Mouse (Mus musculus) midbrain, embryonic 13.5 days (tissue): ENCODE data around the gene Smg1. TPM values are rescaled to one million over a fixed set of nuclear protein-coding genes. Genes with fewer than 3 reads are reported as not detected.
A peak's percentile ranks its signal among the peaks of the same experiment; 100 is the strongest.
"Not testable (repeated sequence)": the region's sequence is repeated elsewhere in the genome, so short reads cannot be mapped to it uniquely, and the experiment has no call there.

ENCODE experiments used
- ATAC-seq: fragments of 200-750 bp; cut with Nextera tagmentation; 2 replicates; pipeline ENCODE4 v1.8.0; 2017; ENCODE audit warnings: mild to moderate bottlenecking, moderate TSS enrichment, moderate library complexity
- H3K27ac ChIP-seq: fragments of 300-500 bp; sonication (generic); 2 replicates; pipeline ENCODE4 v1.5.1; 2015; ENCODE audit warnings: inconsistent platforms, mild to moderate bottlenecking, moderate library complexity
- H3K27me3 ChIP-seq: fragments of 300-500 bp; sonication (generic); 2 replicates; pipeline ENCODE4 v1.6.1; 2015; ENCODE audit warnings: mild to moderate bottlenecking, inconsistent platforms
- H3K36me3 ChIP-seq: fragments of 300-500 bp; sonication (generic); 2 replicates; pipeline ENCODE4 v1.6.1; 2015; ENCODE audit warnings: mild to moderate bottlenecking, inconsistent platforms
- H3K4me1 ChIP-seq: fragments of 300-500 bp; sonication (generic); replicated peaks from 2 replicates; pipeline ENCODE4 v1.6.1; 2015; ENCODE audit warnings: inconsistent platforms
- H3K4me2 ChIP-seq: fragments of 300-500 bp; sonication (generic); replicated peaks from 2 replicates; pipeline ENCODE4 v1.6.1; 2015; ENCODE audit warnings: moderate library complexity, mild to moderate bottlenecking, inconsistent platforms
- H3K4me3 ChIP-seq: fragments of 300-500 bp; sonication (generic); replicated peaks from 2 replicates; pipeline ENCODE4 v1.5.1; 2015; ENCODE audit warnings: mild to moderate bottlenecking, inconsistent platforms
- H3K9ac ChIP-seq: fragments of 300-500 bp; sonication (generic); replicated peaks from 2 replicates; pipeline ENCODE4 v1.6.1; 2015; ENCODE audit warnings: mild to moderate bottlenecking, inconsistent platforms
- H3K9me3 ChIP-seq: fragments of 300-500 bp; sonication (generic); 2 replicates; pipeline ENCODE4 v1.6.1; 2016; ENCODE audit warnings: mild to moderate bottlenecking, inconsistent platforms
- WGBS: fragments of 180-500 bp; shearing (Covaris S2); methylation state at CpG from one replicate; pipeline ENCODE4 v1.1.7; 2015; 5-methylcytosine and 5-hydroxymethylcytosine counted together
- polyA plus RNA-seq: library from polyadenylated mRNA; unstranded; fragments of >200 nt; fragmentation: Nextera tagmentation; extraction: Ambion mirVana; gene quantifications from 2 replicates; pipeline ENCODE4 v1.2.1, GENCODE M21; 2015

The Smg1 gene
- polyA plus RNA-seq, 1 experiment from 2014 or later, result 21.1 TPM

GRCm38 (mm10) chr7:118179782-118180181 is 63.7 kb downstream of the Smg1 start:
- no peak overlapping the region for H3K27ac ChIP-seq
- H3K27me3 ChIP-seq, result no peaks in the 10 kb centered on the region
- no peak overlapping the region for H3K4me2 ChIP-seq
- H3K4me1 ChIP-seq, result no peaks in the 10 kb centered on the region
- WGBS, result 74% methylated on average over 3 of the region's 3 CpGs
- no peak for ATAC-seq
- peaks cover 58% of the 10 kb centered on the region for H3K36me3 ChIP-seq
- H3K9me3 ChIP-seq, result no peaks in the 10 kb centered on the region
- no peak overlapping the region for H3K9ac ChIP-seq
- no peak overlapping the region for H3K4me3 ChIP-seq

GRCm38 (mm10) chr7:118175821-118176355 is 67.6 kb downstream of the Smg1 start:
- Histone ChIP-seq H3K9ac (no peak overlapping the region), H3K4me2 (no peak overlapping the region), H3K27ac (no peak overlapping the region), H3K36me3 (peaks cover 60% of the 10 kb centered on the region), H3K4me1 (no peaks in the 10 kb centered on the region), H3K4me3 (no peak overlapping the region), H3K9me3 (no peaks in the 10 kb centered on the region), H3K27me3 (no peaks in the 10 kb centered on the region)
- no peak for ATAC-seq
- WGBS, result 91% methylated on average over 1 of the region's 1 CpGs

GRCm38 (mm10) chr7:118170125-118170524 is 73.3 kb downstream of the Smg1 start:
- not testable (repeated sequence) for H3K4me3 ChIP-seq, H3K27me3 ChIP-seq, H3K4me2 ChIP-seq, H3K9ac ChIP-seq, H3K27ac ChIP-seq, H3K4me1 ChIP-seq, ATAC-seq, H3K9me3 ChIP-seq
- H3K36me3 ChIP-seq, result peaks cover 77% of the 10 kb centered on the region
- WGBS, result 93% methylated on average over 2 of the region's 2 CpGs

- Histone ChIP-seq H3K27me3 (no peaks in the 10 kb centered on the region), H3K27ac (no peak overlapping the region), H3K9me3 (no peaks in the 10 kb centered on the region), H3K4me2 (no peak overlapping the region), H3K4me3 (no peak overlapping the region), H3K4me1 (no peaks in the 10 kb centered on the region), H3K9ac (no peak overlapping the region), H3K36me3 (peaks cover 52% of the 10 kb centered on the region)
- no peak for ATAC-seq
- WGBS, result 94% methylated on average over 8 of the region's 8 CpGs
Measured at GRCm38 (mm10) chr7:118163006-118163405, 80.5 kb downstream of the Smg1 start.

GRCm38 (mm10) chr7:118160121-118160520 is 83.3 kb downstream of the Smg1 start:
- Histone ChIP-seq H3K4me2 (no peak overlapping the region), H3K27ac (no peak overlapping the region), H3K9me3 (no peaks in the 10 kb centered on the region), H3K36me3 (peaks cover 54% of the 10 kb centered on the region), H3K9ac (no peak overlapping the region), H3K4me3 (no peak overlapping the region), H3K27me3 (no peaks in the 10 kb centered on the region), H3K4me1 (no peaks in the 10 kb centered on the region)
- ATAC-seq, result no peak
- WGBS, result 93% methylated on average over 3 of the region's 3 CpGs

GRCm38 (mm10) chr7:118156461-118156860 is 87.0 kb downstream of the Smg1 start:
- no peak overlapping the region for H3K27ac ChIP-seq
- H3K4me1 ChIP-seq, result no peaks in the 10 kb centered on the region
- ATAC-seq, result no peak
- no peak overlapping the region for H3K9ac ChIP-seq
- H3K9me3 ChIP-seq, result no peaks in the 10 kb centered on the region
- peaks cover 76% of the 10 kb centered on the region for H3K36me3 ChIP-seq
- WGBS, result 94% methylated on average over 7 of the region's 7 CpGs
- H3K4me2 ChIP-seq, result no peak overlapping the region
- no peak overlapping the region for H3K4me3 ChIP-seq
- no peaks in the 10 kb centered on the region for H3K27me3 ChIP-seq

- no peak overlapping the region for H3K4me2 ChIP-seq
- no peak overlapping the region for H3K9ac ChIP-seq
- H3K27me3 ChIP-seq, result no peaks in the 10 kb centered on the region
- no peak for ATAC-seq
- H3K4me1 ChIP-seq, result no peaks in the 10 kb centered on the region
- H3K4me3 ChIP-seq, result no peak overlapping the region
- no peak overlapping the region for H3K27ac ChIP-seq
- H3K36me3 ChIP-seq, result peaks cover 74% of the 10 kb centered on the region
- H3K9me3 ChIP-seq, result no peaks in the 10 kb centered on the region
- 93% methylated on average over 6 of the region's 6 CpGs for WGBS
Measured at GRCm38 (mm10) chr7:118154150-118154549, 89.3 kb downstream of the Smg1 start.

GRCm38 (mm10) chr7:118143602-118144001 is 99.9 kb downstream of the Smg1 start:
- Histone ChIP-seq H3K27me3 (no peaks in the 10 kb centered on the region), H3K4me2 (no peak overlapping the region), H3K27ac (no peak overlapping the region), H3K9me3 (no peaks in the 10 kb centered on the region), H3K9ac (no peak overlapping the region), H3K36me3 (peaks cover 70% of the 10 kb centered on the region), H3K4me1 (no peaks in the 10 kb centered on the region), H3K4me3 (no peak overlapping the region)
- ATAC-seq, result no peak
- WGBS, result 70% methylated on average over 3 of the region's 3 CpGs

- no peaks in the 10 kb centered on the region for H3K9me3 ChIP-seq
- no peak for ATAC-seq
- no peak overlapping the region for H3K27ac ChIP-seq
- whole genome bisulfite sequencing, result 97% methylated on average over 4 of the region's 4 CpGs
- no peak overlapping the region for H3K9ac ChIP-seq
- H3K4me3 ChIP-seq, result no peak overlapping the region
- no peaks in the 10 kb centered on the region for H3K27me3 ChIP-seq
- no peaks in the 10 kb centered on the region for H3K4me1 ChIP-seq
- H3K36me3 ChIP-seq, result peaks cover 68% of the 10 kb centered on the region
- no peak overlapping the region for H3K4me2 ChIP-seq
Measured at GRCm38 (mm10) chr7:118143123-118143522, 100.3 kb downstream of the Smg1 start.

GRCm38 (mm10) chr7:118141271-118141670 is 102.2 kb downstream of the Smg1 start:
- no peaks in the 10 kb centered on the region for H3K4me1 ChIP-seq
- no peak overlapping the region for H3K9ac ChIP-seq
- no peak overlapping the region for H3K4me3 ChIP-seq
- WGBS, result 91% methylated on average over 7 of the region's 7 CpGs
- peaks cover 73% of the 10 kb centered on the region for H3K36me3 ChIP-seq
- H3K27me3 ChIP-seq, result no peaks in the 10 kb centered on the region
- H3K27ac ChIP-seq, result no peak overlapping the region
- ATAC-seq, result no peak
- H3K9me3 ChIP-seq, result no peaks in the 10 kb centered on the region
- no peak overlapping the region for H3K4me2 ChIP-seq

GRCm38 (mm10) chr7:118135128-118135527 is 108.3 kb downstream of the Smg1 start:
- no peak overlapping the region for H3K27ac ChIP-seq
- 82% methylated on average over 11 of the region's 11 CpGs for WGBS
- no peaks in the 10 kb centered on the region for H3K9me3 ChIP-seq
- peaks cover 4% of the 10 kb centered on the region; the same call in 1 of the 2 replicates for H3K4me1 ChIP-seq
- H3K36me3 ChIP-seq, result peaks cover 49% of the 10 kb centered on the region
- no peaks in the 10 kb centered on the region for H3K27me3 ChIP-seq
- no peak overlapping the region for H3K4me2 ChIP-seq
- H3K4me3 ChIP-seq, result no peak overlapping the region
- no peak for ATAC-seq
- H3K9ac ChIP-seq, result no peak overlapping the region

GRCm38 (mm10) chr7:118129430-118130041 is 113.9 kb downstream of the Smg1 start, which contains the start of gene Arl6ip1:
Gene Arl6ip1, minus strand, starts transcription at chr7:118129662.
- Histone ChIP-seq H3K27ac (peak within 1 kb of the TSS; percentile 90), H3K4me3 (peak within 1 kb of the TSS; percentile 91), H3K36me3 (peaks cover 17% of the 10 kb centered on the region), H3K4me1 (peaks cover 37% of the 10 kb centered on the region), H3K27me3 (no peaks in the 10 kb centered on the region), H3K9me3 (no peaks in the 10 kb centered on the region), H3K9ac (peak within 1 kb of the TSS; percentile 88), H3K4me2 (peak within 1 kb of the TSS; percentile 77)
- peak; percentile 99 for ATAC-seq
- under 1% methylated on average over 39 of the region's 39 CpGs for WGBS
